Mouse (Mus musculus) heart, postnatal 0 days (tissue): ENCODE results near the gene Oprd1. TPM values are rescaled to one million over a fixed set of nuclear protein-coding genes. Genes with fewer than 3 reads are reported as not detected.

Experiments
- ATAC-seq: fragments of 200-750 bp; cut with Nextera tagmentation; 2 replicates; pipeline ENCODE4 v1.8.0; 2017; ENCODE audit warnings: low read depth, moderate number of reproducible peaks, moderate library complexity; ENCODE audit not compliant: insufficient read depth
- DNase-seq: peaks from one replicate; pipeline ENCODE4 v3.0.0-alpha.2; 2016; ENCODE audit warnings: low spot score
- H3K27ac ChIP-seq: fragments of 300-500 bp; sonication (generic); 2 replicates; pipeline ENCODE4 v1.5.1; 2014; ENCODE audit warnings: low read depth, mild to moderate bottlenecking
- H3K27me3 ChIP-seq: fragments of 300-500 bp; sonication (generic); 2 replicates; pipeline ENCODE4 v1.6.1; 2014; ENCODE audit warnings: low read length, mixed read lengths; ENCODE audit not compliant: control insufficient read depth, insufficient read depth
- H3K36me3 ChIP-seq: fragments of 300-500 bp; sonication (generic); replicated peaks from 2 replicates; pipeline ENCODE4 v1.6.1; 2014; ENCODE audit warnings: low read length, mixed read lengths; ENCODE audit not compliant: control insufficient read depth, insufficient read depth
- H3K4me1 ChIP-seq: fragments of 300-500 bp; sonication (generic); 2 replicates; pipeline ENCODE4 v1.6.1; 2014; ENCODE audit warnings: antibody characterized with exemption; ENCODE audit not compliant: control insufficient read depth, insufficient read depth
- H3K4me2 ChIP-seq: fragments of 300-500 bp; sonication (generic); 2 replicates; pipeline ENCODE4 v1.6.1; 2014; ENCODE audit warnings: low read depth, mild to moderate bottlenecking, low read length, moderate library complexity
- H3K4me3 ChIP-seq: fragments of 300-500 bp; sonication (generic); 2 replicates; pipeline ENCODE4 v1.5.1; 2014; ENCODE audit warnings: low read depth, low read length
- H3K9ac ChIP-seq: fragments of 300-500 bp; sonication (generic); replicated peaks from 2 replicates; pipeline ENCODE4 v1.6.1; 2014; ENCODE audit warnings: low read depth, low read length, mixed read lengths
- H3K9me3 ChIP-seq: fragments of 300-500 bp; sonication (generic); replicated peaks from 2 replicates; pipeline ENCODE4 v1.6.1; 2016; ENCODE audit warnings: low read length; ENCODE audit not compliant: control insufficient read depth
- CTCF ChIP-seq: IDR thresholded peaks from 2 replicates; pipeline ENCODE4 v1.5.1; 2016; ENCODE audit warnings: antibody characterized with exemption, control low read depth, low read depth
- EP300 ChIP-seq: IDR thresholded peaks from 2 replicates; pipeline ENCODE4 v1.6.1; 2016; ENCODE audit warnings: antibody characterized with exemption, low read depth
- WGBS: fragments of 180-500 bp; shearing (Covaris S2); extraction: QIAGEN DNeasy Blood & Tissue Kit; methylation state at CpG from one replicate; pipeline ENCODE4 v1.1.7; 2014; 5-methylcytosine and 5-hydroxymethylcytosine counted together
- polyA plus RNA-seq: library from polyadenylated mRNA; unstranded; fragments of >200 nt; fragmentation: Nextera tagmentation; extraction: Ambion mirVana; gene quantifications from 2 replicates; pipeline ENCODE4 v1.2.1, GENCODE M21; 2015
- total RNA-seq: library from RNA; depleted of rRNA; stranded (reverse); fragments of >200 nt; gene quantifications from 2 replicates; pipeline ENCODE4 v1.2.3, GENCODE M21; 2014; ENCODE audit warnings: low replicate concordance; rRNA removed

The Oprd1 gene
- total and polyA plus RNA-seq, 2 experiments from 2014 or later: 0.70 to 1.1 TPM

DNA sequence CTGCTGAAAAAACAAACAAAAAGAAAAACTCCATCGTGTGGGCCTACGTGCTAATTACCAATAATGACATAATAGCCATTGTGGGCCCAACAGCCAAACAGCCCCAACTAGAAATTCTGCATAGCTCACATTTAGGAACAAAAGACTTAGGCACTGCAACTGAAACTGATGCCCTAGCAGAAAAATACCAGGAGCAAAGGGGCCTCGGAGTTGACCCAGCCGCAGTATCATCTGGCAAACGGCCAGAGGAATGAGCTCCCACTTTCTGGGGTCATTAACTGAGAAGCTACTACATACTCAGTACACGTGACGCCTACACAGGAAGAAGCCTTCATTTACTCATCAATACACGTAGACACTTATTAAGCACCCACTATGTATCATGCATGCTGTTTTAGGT is 82.0 kb downstream of the Oprd1 start:
- Histone ChIP-seq H3K27ac (no peak overlapping the region), H3K4me2 (no peak overlapping the region), H3K27me3 (no peaks in the 10 kb centered on the region), H3K9ac (no peak overlapping the region), H3K36me3 (no peaks in the 10 kb centered on the region), H3K9me3 (no peaks in the 10 kb centered on the region), H3K4me3 (no peak overlapping the region), H3K4me1 (peaks cover 47% of the 10 kb centered on the region)
- ATAC-seq (no peak), DNase-seq (no peak)
- TF ChIP-seq CTCF (no peak), EP300 (no peak)
- WGBS: 56% methylated on average over 8 of the region's 8 CpGs

Other genes with a start within 250 kb of the Oprd1 start
- 16.0 and 23.5 TPM in 2 replicates for gene Tmem200b, start 222.7 kb downstream of the Oprd1 start, total RNA-seq
- gene Tmem200b, start 222.7 kb downstream of the Oprd1 start, polyA plus RNA-seq: 0.60 and 0.97 TPM in 2 replicates
- 1.7 TPM in 1 of 2 replicates, not detected in the other for gene Gm10300, start 69.8 kb downstream of the Oprd1 start, total RNA-seq
- gene Gm10300, start 69.8 kb downstream of the Oprd1 start, polyA plus RNA-seq: 0.18 TPM in 2 replicates
- gene Epb41, start 69.2 kb downstream of the Oprd1 start, total RNA-seq: 47.3 and 52.8 TPM in 2 replicates
- gene Epb41, start 69.2 kb downstream of the Oprd1 start, polyA plus RNA-seq: 21.2 and 26.6 TPM in 2 replicates
- gene Ythdf2, start 67.8 kb upstream of the Oprd1 start, total RNA-seq: 28.7 and 43.3 TPM in 2 replicates
- 48.1 and 52.4 TPM in 2 replicates for gene Ythdf2, start 67.8 kb upstream of the Oprd1 start, polyA plus RNA-seq
- gene Gmeb1, start 117.1 kb upstream of the Oprd1 start, total RNA-seq: 7.6 and 12.4 TPM in 2 replicates
- gene Gmeb1, start 117.1 kb upstream of the Oprd1 start, polyA plus RNA-seq: 16.4 and 17.0 TPM in 2 replicates
- 7.5 and 8.4 TPM in 2 replicates for gene Taf12, start 129.9 kb upstream of the Oprd1 start, total RNA-seq
- gene Taf12, start 129.9 kb upstream of the Oprd1 start, polyA plus RNA-seq: 30.5 and 34.2 TPM in 2 replicates
- gene Rab42, start 158.9 kb upstream of the Oprd1 start, total RNA-seq: 1.2 TPM in 1 of 2 replicates, not detected in the other
- 2.9 and 3.9 TPM in 2 replicates for gene Rab42, start 158.9 kb upstream of the Oprd1 start, polyA plus RNA-seq
- gene Trnau1ap, start 185.1 kb upstream of the Oprd1 start, total RNA-seq: 51.3 and 69.0 TPM in 2 replicates
- gene Trnau1ap, start 185.1 kb upstream of the Oprd1 start, polyA plus RNA-seq: 63.2 and 65.1 TPM in 2 replicates
- 20.6 and 20.8 TPM in 2 replicates for gene Rcc1, start 209.1 kb upstream of the Oprd1 start, total RNA-seq
- 17.1 and 18.6 TPM in 2 replicates for gene Rcc1, start 209.1 kb upstream of the Oprd1 start, polyA plus RNA-seq